Mouse (Mus musculus) heart, adult 2 months (tissue): ENCODE data around the gene Slc2a13.

ENCODE experiments used
- CTCF ChIP-seq: fragments of 200-600 bp; IDR thresholded peaks from 2 replicates; pipeline ENCODE4 v1.8.1; 2022; ENCODE audit warnings: antibody characterized with exemption, mild to moderate bottlenecking, moderate library complexity
- EP300 ChIP-seq: fragments of 200-500 bp; IDR thresholded peaks from 2 replicates; pipeline ENCODE4 v1.6.1; 2011; ENCODE audit warnings: low read depth, low read length, control low read depth; ENCODE audit not compliant: insufficient read depth
- POLR2A ChIP-seq: fragments of 200-500 bp; IDR thresholded peaks from 2 replicates; pipeline ENCODE4 v1.6.1; 2011; ENCODE audit warnings: mild to moderate bottlenecking, low read depth, low read length, control low read depth; ENCODE audit not compliant: insufficient read depth

DNA sequence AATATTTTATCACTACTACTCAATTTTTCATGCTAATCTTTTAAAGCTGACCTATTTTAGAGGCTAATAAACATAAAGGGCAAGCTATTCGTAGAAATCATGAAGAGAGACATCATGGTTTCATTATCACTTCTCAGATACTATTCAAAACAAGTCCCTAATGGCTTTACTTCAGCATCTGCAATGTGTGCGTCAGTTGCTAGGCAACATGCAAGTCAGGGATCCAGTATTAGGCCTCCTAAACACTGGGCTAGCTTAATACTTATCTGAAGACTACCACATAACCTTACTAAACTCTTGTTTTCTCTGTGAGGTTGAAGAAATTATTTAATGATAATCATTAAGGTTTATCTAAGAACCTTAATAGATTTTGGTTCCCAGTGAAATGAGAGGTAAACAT is 111.1 kb downstream of the Slc2a13 start:
- TF ChIP-seq CTCF (no peak), POLR2A (no peak), EP300 (no peak)
